Mouse (Mus musculus) common myeloid progenitor, adult 5-6 weeks (primary cell): ENCODE data around the gene Spred3. TPM values are rescaled to one million over a fixed set of nuclear protein-coding genes. Genes with fewer than 3 reads are reported as not detected.
"Not testable (repeated sequence)": the region's sequence is repeated elsewhere in the genome, so short reads cannot be mapped to it uniquely, and the experiment has no call there.

ENCODE experiments used
- ATAC-seq: replicated peaks from 2 replicates; pipeline ENCODE4 v1.8.0; 2016; ENCODE audit warnings: low read depth, mild to moderate bottlenecking, moderate TSS enrichment, inconsistent platforms; ENCODE audit not compliant: poor library complexity, severe bottlenecking
- total RNA-seq: library from RNA; stranded (forward); fragments of 200-1000, 187-1606 nt; gene quantifications from 2 replicates; pipeline ENCODE4 v1.2.3, GENCODE M21; 2017

Spred3 gene
- 1.2 and 3.8 TPM in 2 replicates for total RNA-seq

GRCm38 (mm10) chr7:29170066-29170754 is at the start of gene Spred3, which contains the start of gene Ggn:
TSS of gene Spred3 (minus strand) at chr7:29170411.
TSS of gene Ggn (plus strand) at chr7:29170210.
- ATAC-seq, result peak; percentile 52

GRCm38 (mm10) chr7:29214846-29215245 is 44.6 kb upstream of the Spred3 start:
- ATAC-seq, result no peak

- no peak for ATAC-seq
These were observed 44.0 kb upstream of the Spred3 start for GRCm38 (mm10) chr7:29214236-29214635.

GRCm38 (mm10) chr7:29213675-29214082 is 43.5 kb upstream of the Spred3 start, which contains the start of gene Catsperg1:
TSS of gene Catsperg1 (minus strand) at chr7:29214035.
- ATAC-seq, result no peak

GRCm38 (mm10) chr7:29212775-29213560 is 42.8 kb upstream of the Spred3 start:
- not testable (repeated sequence) for ATAC-seq

- ATAC-seq, result peak; percentile 8; the same call in 1 of the 2 replicates
These were observed 42.1 kb upstream of the Spred3 start for GRCm38 (mm10) chr7:29212199-29212765.

- ATAC-seq, result peak; percentile 87
These were observed 41.4 kb upstream of the Spred3 start for GRCm38 (mm10) chr7:29211415-29212198.

GRCm38 (mm10) chr7:29211013-29211412 is 40.8 kb upstream of the Spred3 start:
- ATAC-seq, result peak; percentile 57; the same call in 1 of the 2 replicates

GRCm38 (mm10) chr7:29202577-29202976 is 32.4 kb upstream of the Spred3 start:
- no peak for ATAC-seq

GRCm38 (mm10) chr7:29194230-29194629 is 24.0 kb upstream of the Spred3 start:
- ATAC-seq, result not testable (repeated sequence)

GRCm38 (mm10) chr7:29181323-29181722 is 11.1 kb upstream of the Spred3 start:
- ATAC-seq, result not testable (repeated sequence)

- no peak for ATAC-seq
These were observed 10.6 kb upstream of the Spred3 start for GRCm38 (mm10) chr7:29180854-29181236.

GRCm38 (mm10) chr7:29180077-29180853 is 10.1 kb upstream of the Spred3 start, which contains the start of gene Psmd8:
TSS of gene Psmd8 (minus strand) at chr7:29180701.
- peak; percentile 98 for ATAC-seq

GRCm38 (mm10) chr7:29179323-29179722 is 9.1 kb upstream of the Spred3 start:
- peak; percentile 17; the same call in 1 of the 2 replicates for ATAC-seq

GRCm38 (mm10) chr7:29178106-29178505 is 7.9 kb upstream of the Spred3 start:
- no peak for ATAC-seq

- ATAC-seq, result no peak
These were observed 2.3 kb upstream of the Spred3 start for GRCm38 (mm10) chr7:29172390-29173016.

GRCm38 (mm10) chr7:29171562-29172097 is 1.4 kb upstream of the Spred3 start:
- no peak for ATAC-seq

- ATAC-seq, result peak; percentile 30
These were observed 747 bp upstream of the Spred3 start for GRCm38 (mm10) chr7:29170755-29171561.
